Mouse (Mus musculus) cortical plate, adult 2 months (tissue): ENCODE measurements around the gene Fam47e.

Experiments
- CTCF ChIP-seq: fragments of 200-500 bp; IDR thresholded peaks from 2 replicates; pipeline ENCODE4 v1.5.1; 2011; ENCODE audit warnings: mild to moderate bottlenecking, control low read depth, low read length; ENCODE audit not compliant: insufficient read depth; ENCODE audit errors: extremely low read depth
- POLR2A ChIP-seq: fragments of 200-500 bp; IDR thresholded peaks from 2 replicates; pipeline ENCODE4 v1.6.1; 2011; ENCODE audit warnings: mild to moderate bottlenecking, low read length, control low read depth; ENCODE audit not compliant: insufficient read depth; ENCODE audit errors: extremely low read depth

- TF ChIP-seq POLR2A (no peak), CTCF (no peak)
Measured at GRCm38 (mm10) chr5:92604452-92605247, 49.8 kb downstream of the Fam47e start.
